Mouse (Mus musculus): ENCODE data around the gene Ndufa13.
"Not testable (repeated sequence)": the region's sequence is repeated elsewhere in the genome, so short reads cannot be mapped to it uniquely, and the experiment has no call there.

Ndufa13 gene

GRCm38 (mm10) chr8:69902163-69903062 is at the start of gene Ndufa13, which contains the start of the genes Tssk6 and Yjefn3:
Gene Ndufa13 (minus strand): TSS chr8:69902558.
Gene Tssk6 (plus strand): TSS chr8:69902184.
Gene Yjefn3 (minus strand): TSS chr8:69902712.
- peak; percentile 75 for DNase-seq

- DNase-seq, result no peak
Measured at GRCm38 (mm10) chr8:69950300-69950699, 47.9 kb upstream of the Ndufa13 start.

- DNase-seq, result not testable (repeated sequence)
Measured at GRCm38 (mm10) chr8:69942495-69942894, 40.1 kb upstream of the Ndufa13 start.

GRCm38 (mm10) chr8:69940386-69940785 is 38.0 kb upstream of the Ndufa13 start:
- DNase-seq, result no peak

GRCm38 (mm10) chr8:69939633-69940032 is 37.3 kb upstream of the Ndufa13 start:
- DNase-seq, result no peak

GRCm38 (mm10) chr8:69938245-69938982 is 36.1 kb upstream of the Ndufa13 start:
- no peak for DNase-seq

- DNase-seq, result no peak
Measured at GRCm38 (mm10) chr8:69937466-69937865, 35.1 kb upstream of the Ndufa13 start.

GRCm38 (mm10) chr8:69936050-69936794 is 33.9 kb upstream of the Ndufa13 start:
- no peak for DNase-seq

GRCm38 (mm10) chr8:69935431-69935830 is 33.1 kb upstream of the Ndufa13 start:
- no peak for DNase-seq

GRCm38 (mm10) chr8:69934582-69934981 is 32.2 kb upstream of the Ndufa13 start:
- DNase-seq, result no peak

GRCm38 (mm10) chr8:69933811-69934210 is 31.5 kb upstream of the Ndufa13 start:
- DNase-seq, result no peak

GRCm38 (mm10) chr8:69926901-69927300 is 24.5 kb upstream of the Ndufa13 start:
- no peak for DNase-seq

- no peak for DNase-seq
Measured at GRCm38 (mm10) chr8:69923986-69924385, 21.6 kb upstream of the Ndufa13 start.

GRCm38 (mm10) chr8:69921141-69921540 is 18.8 kb upstream of the Ndufa13 start:
- no peak for DNase-seq

- peak; percentile 42 for DNase-seq
Measured at GRCm38 (mm10) chr8:69919876-69920662, 17.7 kb upstream of the Ndufa13 start.

GRCm38 (mm10) chr8:69919010-69919409 is 16.7 kb upstream of the Ndufa13 start:
- peak; percentile 89 for DNase-seq

- no peak for DNase-seq
Measured at GRCm38 (mm10) chr8:69918506-69918905, 16.1 kb upstream of the Ndufa13 start.

- no peak for DNase-seq
Measured at GRCm38 (mm10) chr8:69915748-69916147, 13.4 kb upstream of the Ndufa13 start.

GRCm38 (mm10) chr8:69914526-69914925 is 12.2 kb upstream of the Ndufa13 start:
- DNase-seq, result no peak

- no peak for DNase-seq
Measured at GRCm38 (mm10) chr8:69912478-69913074, 10.2 kb upstream of the Ndufa13 start.

GRCm38 (mm10) chr8:69911917-69912316 is 9.6 kb upstream of the Ndufa13 start:
- DNase-seq, result no peak

- DNase-seq, result no peak
Measured at GRCm38 (mm10) chr8:69907106-69907505, 4.7 kb upstream of the Ndufa13 start.
